Mouse (Mus musculus): ENCODE data around the gene Gm16506. TPM values are rescaled to one million over a fixed set of nuclear protein-coding genes. Genes with fewer than 3 reads are reported as not detected.
"Not testable (repeated sequence)": the region's sequence is repeated elsewhere in the genome, so short reads cannot be mapped to it uniquely, and the experiment has no call there.

The Gm16506 gene
- not detected in 2 replicates for polyA plus RNA-seq (2014; fragmentation: Nextera tagmentation; extraction: Ambion mirVana)

- not testable (repeated sequence) for H3K9ac ChIP-seq (replicated peaks; ENCODE audit: low read length); H3K4me3 ChIP-seq (ENCODE audit: low read depth, low read length); DNase-seq (ENCODE audit: low spot score); H3K27me3 ChIP-seq (ENCODE audit: control insufficient read depth, insufficient read depth, low read length); H3K36me3 ChIP-seq (replicated peaks; ENCODE audit: control insufficient read depth, insufficient read depth, low read depth, low read length); H3K27ac ChIP-seq (replicated peaks; ENCODE audit: low read depth, low read length); H3K9me3 ChIP-seq (replicated peaks; ENCODE audit: control insufficient read depth, low read length); H3K4me1 ChIP-seq (ENCODE audit: control insufficient read depth, insufficient read depth, low read length); ATAC-seq (replicated peaks; ENCODE audit: insufficient number of reproducible peaks, low FRiP score, low TSS enrichment, low read depth); H3K4me2 ChIP-seq (ENCODE audit: low read depth, low read length)
- 100% methylated on average over 1 of the region's 3 CpGs for WGBS
Measured at GRCm38 (mm10) chr14:43727385-43727784, at the start of gene Gm16506. Gm16506 (minus strand) TSS chr14:43727485.

GRCm38 (mm10) chr14:43747566-43747965 lies 20.3 kb upstream of the Gm16506 start, which contains the start of gene Gm6526:
Gm6526 (plus strand) TSS chr14:43747866.
- not testable (repeated sequence) for H3K4me3 ChIP-seq (ENCODE audit: low read depth, low read length); H3K9me3 ChIP-seq (replicated peaks; ENCODE audit: control insufficient read depth, low read length); H3K9ac ChIP-seq (replicated peaks; ENCODE audit: low read length); H3K27me3 ChIP-seq (ENCODE audit: control insufficient read depth, insufficient read depth, low read length); H3K36me3 ChIP-seq (replicated peaks; ENCODE audit: control insufficient read depth, insufficient read depth, low read depth, low read length); H3K4me1 ChIP-seq (ENCODE audit: control insufficient read depth, insufficient read depth, low read length); ATAC-seq (replicated peaks; ENCODE audit: insufficient number of reproducible peaks, low FRiP score, low TSS enrichment, low read depth); H3K27ac ChIP-seq (replicated peaks; ENCODE audit: low read depth, low read length); H3K4me2 ChIP-seq (ENCODE audit: low read depth, low read length); DNase-seq (ENCODE audit: low spot score)
- WGBS = 80% methylated on average over 4 of the region's 4 CpGs

DNA sequence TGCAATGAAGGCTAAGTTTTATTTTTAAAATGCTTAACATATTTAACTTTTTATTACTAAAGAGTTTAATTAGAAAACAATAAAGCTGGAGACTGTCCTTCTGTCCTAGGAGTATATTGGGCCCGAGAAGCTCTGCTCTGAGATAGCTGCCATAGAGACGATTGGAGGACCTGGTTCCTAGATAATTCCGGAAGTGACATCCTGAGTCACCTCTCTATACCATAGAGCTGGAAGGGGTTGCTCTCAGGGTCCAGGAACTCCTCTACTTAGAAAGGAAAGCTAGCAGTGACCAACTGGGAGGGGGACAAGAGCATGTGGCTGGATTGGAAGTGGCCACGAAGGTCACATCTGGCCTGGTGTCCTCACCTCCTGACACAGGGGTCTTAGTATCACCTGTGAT lies 29.7 kb downstream of the Gm16506 start, which contains the start of gene Gm7324:
Gene Gm7324, plus strand, starts transcription at position 208 of the 400 bp plus-strand sequence.
- ATAC-seq (replicated peaks; ENCODE audit: insufficient number of reproducible peaks, low FRiP score, low TSS enrichment, low read depth); H3K4me1 ChIP-seq (ENCODE audit: control insufficient read depth, insufficient read depth, low read length); H3K4me3 ChIP-seq (ENCODE audit: low read depth, low read length); H3K4me2 ChIP-seq (ENCODE audit: low read depth, low read length); H3K9ac ChIP-seq (replicated peaks; ENCODE audit: low read length); H3K36me3 ChIP-seq (replicated peaks; ENCODE audit: control insufficient read depth, insufficient read depth, low read depth, low read length); H3K27ac ChIP-seq (replicated peaks; ENCODE audit: low read depth, low read length); H3K27me3 ChIP-seq (ENCODE audit: control insufficient read depth, insufficient read depth, low read length); DNase-seq (ENCODE audit: low spot score); H3K9me3 ChIP-seq (replicated peaks; ENCODE audit: control insufficient read depth, low read length): not testable (repeated sequence)
- WGBS = 92% methylated on average over 4 of the region's 4 CpGs

DNA sequence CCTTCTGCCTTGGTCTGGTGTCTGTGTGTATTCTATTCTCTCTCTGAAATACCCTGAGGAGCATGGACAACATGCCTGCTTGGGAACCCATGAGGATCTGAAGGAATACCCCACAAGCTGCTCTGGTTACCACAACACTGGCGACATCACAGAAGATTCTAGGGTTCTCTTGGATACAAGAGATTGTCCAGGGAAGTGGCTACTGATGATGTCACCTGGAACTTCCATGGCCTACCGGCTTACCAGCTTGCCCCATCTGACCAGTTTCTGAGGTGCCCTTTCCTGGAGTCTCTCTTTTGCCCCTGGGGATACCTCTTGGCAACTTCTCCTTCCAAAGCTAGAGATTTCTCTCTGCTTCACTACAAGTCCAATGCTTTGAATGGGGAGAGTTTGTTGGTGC lies 50.2 kb downstream of the Gm16506 start, which contains the start of gene Gm8165:
Gene Gm8165, minus strand, starts transcription at position 101 of the 400 bp plus-strand sequence.
- not testable (repeated sequence) for H3K4me1 ChIP-seq (ENCODE audit: control insufficient read depth, insufficient read depth, low read length); H3K36me3 ChIP-seq (replicated peaks; ENCODE audit: control insufficient read depth, insufficient read depth, low read depth, low read length); H3K27me3 ChIP-seq (ENCODE audit: control insufficient read depth, insufficient read depth, low read length); H3K27ac ChIP-seq (replicated peaks; ENCODE audit: low read depth, low read length); DNase-seq (ENCODE audit: low spot score); H3K4me3 ChIP-seq (ENCODE audit: low read depth, low read length); H3K9ac ChIP-seq (replicated peaks; ENCODE audit: low read length); H3K4me2 ChIP-seq (ENCODE audit: low read depth, low read length); H3K9me3 ChIP-seq (replicated peaks; ENCODE audit: control insufficient read depth, low read length); ATAC-seq (replicated peaks; ENCODE audit: insufficient number of reproducible peaks, low FRiP score, low TSS enrichment, low read depth)
- WGBS = no CpG with 5 or more reads among the region's 2 CpGs

Other genes starting within 250 kb of the Gm16506 start
- gene Gm5799, start 183.9 kb downstream of the Gm16506 start, polyA plus RNA-seq (2014; fragmentation: Nextera tagmentation; extraction: Ambion mirVana) = not detected in 2 replicates
- gene Gm17654, start 148.3 kb downstream of the Gm16506 start, polyA plus RNA-seq (2014; fragmentation: Nextera tagmentation; extraction: Ambion mirVana) = not detected in 2 replicates
- gene Gm10375, start 119.5 kb downstream of the Gm16506 start, polyA plus RNA-seq (2014; fragmentation: Nextera tagmentation; extraction: Ambion mirVana) = not detected in 2 replicates
- gene Gm8165, start 50.3 kb downstream of the Gm16506 start, polyA plus RNA-seq (2014; fragmentation: Nextera tagmentation; extraction: Ambion mirVana) = not detected in 2 replicates
- 1.7 and 2.1 TPM in 2 replicates for gene Gm7324, start 29.7 kb downstream of the Gm16506 start, polyA plus RNA-seq (2014; fragmentation: Nextera tagmentation; extraction: Ambion mirVana)
- not detected in 2 replicates for gene Gm6526, start 20.4 kb upstream of the Gm16506 start, polyA plus RNA-seq (2014; fragmentation: Nextera tagmentation; extraction: Ambion mirVana)
- gene Gm8180, start 57.3 kb upstream of the Gm16506 start, polyA plus RNA-seq (2014; fragmentation: Nextera tagmentation; extraction: Ambion mirVana) = not detected in 2 replicates
- gene Ear1, start 148.0 kb upstream of the Gm16506 start, polyA plus RNA-seq (2014; fragmentation: Nextera tagmentation; extraction: Ambion mirVana) = not detected in 2 replicates
- gene Ear10, start 196.1 kb upstream of the Gm16506 start, polyA plus RNA-seq (2014; fragmentation: Nextera tagmentation; extraction: Ambion mirVana) = not detected in 2 replicates
- gene Gm8113, start 197.9 kb upstream of the Gm16506 start, polyA plus RNA-seq (2014; fragmentation: Nextera tagmentation; extraction: Ambion mirVana) = 14.2 and 16.7 TPM in 2 replicates
- gene Ang5, start 229.6 kb upstream of the Gm16506 start, polyA plus RNA-seq (2014; fragmentation: Nextera tagmentation; extraction: Ambion mirVana) = not detected in 2 replicates